Mouse (Mus musculus) liver, embryonic 14.5 days (tissue): ENCODE measurements around the gene Sclt1. TPM values are rescaled to one million over a fixed set of nuclear protein-coding genes. Genes with fewer than 3 reads are reported as not detected.
A peak's percentile ranks its signal among the peaks of the same experiment; 100 is the strongest.

Source experiments
- ATAC-seq: fragments of 200-750 bp; cut with Nextera tagmentation; 2 replicates; pipeline ENCODE4 v1.8.0; 2017; ENCODE audit warnings: moderate number of reproducible peaks, mild to moderate bottlenecking, moderate library complexity; ENCODE audit not compliant: insufficient read depth
- DNase-seq, 3 experiments: peaks; one replicate each; pipeline ENCODE4 v3.0.0-alpha.2; 2012 to 2013; ENCODE audit warnings: low read depth in 3 of 3, low spot score in 3 of 3
- H3K27ac ChIP-seq: fragments of 300-500 bp; sonication (generic); 2 replicates; pipeline ENCODE4 v1.5.1; 2014; ENCODE audit warnings: moderate library complexity, mild to moderate bottlenecking, control low read depth, inconsistent platforms
- H3K27me3 ChIP-seq: fragments of 300-500 bp; sonication (generic); 2 replicates; pipeline ENCODE4 v1.6.1; 2014; ENCODE audit warnings: mild to moderate bottlenecking, low read length, moderate library complexity; ENCODE audit not compliant: control insufficient read depth, insufficient read depth
- H3K36me3 ChIP-seq: fragments of 300-500 bp; sonication (generic); replicated peaks from 2 replicates; pipeline ENCODE4 v1.6.1; 2014; ENCODE audit warnings: low read depth; ENCODE audit not compliant: control insufficient read depth, insufficient read depth
- H3K4me1 ChIP-seq, 2 experiments: fragments of 200-500 bp in 1 of 2; fragments of 300-500 bp in 1 of 2; sonication (generic) in 1 of 2; replicated peaks; 2 replicates each; pipeline ENCODE4 v1.6.1; 2012 to 2014; ENCODE audit warnings: antibody characterized with exemption in 1 of 2, inconsistent platforms in 1 of 2, low read length in 1 of 2; ENCODE audit not compliant: control insufficient read depth in 2 of 2, insufficient read depth in 2 of 2
- H3K4me2 ChIP-seq: fragments of 300-500 bp; sonication (generic); 2 replicates; pipeline ENCODE4 v1.6.1; 2014; ENCODE audit warnings: low read depth, mild to moderate bottlenecking, control low read depth, moderate library complexity
- H3K4me3 ChIP-seq, 2 experiments: fragments of 200-500 bp in 1 of 2; fragments of 300-500 bp in 1 of 2; sonication (generic) in 1 of 2; 2 replicates each; pipeline ENCODE4 v1.5.1; 2012 to 2014; ENCODE audit warnings: low read depth in 2 of 2, low read length in 2 of 2, mild to moderate bottlenecking in 2 of 2, control low read depth in 1 of 2, inconsistent platforms in 1 of 2, moderate library complexity in 1 of 2; ENCODE audit not compliant: insufficient read depth in 1 of 2
- H3K9ac ChIP-seq: fragments of 300-500 bp; sonication (generic); replicated peaks from 2 replicates; pipeline ENCODE4 v1.6.1; 2014; ENCODE audit warnings: mild to moderate bottlenecking, control low read depth, moderate library complexity
- H3K9me3 ChIP-seq: fragments of 300-500 bp; sonication (generic); 2 replicates; pipeline ENCODE4 v1.6.1; 2016; ENCODE audit warnings: low read length, mixed read lengths; ENCODE audit not compliant: control insufficient read depth
- CTCF ChIP-seq: IDR thresholded peaks from 2 replicates; pipeline ENCODE4 v1.5.1; 2016; ENCODE audit warnings: antibody characterized with exemption, low read depth, control low read depth
- EP300 ChIP-seq: IDR thresholded peaks from 2 replicates; pipeline ENCODE4 v1.6.1; 2016; ENCODE audit warnings: antibody characterized with exemption, low read depth
- WGBS: fragments of 180-500 bp; shearing (Covaris S2); extraction: QIAGEN DNeasy Blood & Tissue Kit; methylation state at CpG from one replicate; pipeline ENCODE4 v1.1.7; 2014; ENCODE audit not compliant: insufficient replicate concordance; 5-methylcytosine and 5-hydroxymethylcytosine counted together
- polyA plus RNA-seq, 2 experiments: library from polyadenylated mRNA; depleted of rRNA in 1 of 2; stranded (reverse) in 1 of 2; unstranded in 1 of 2; fragments of >200 nt; fragmentation: Nextera tagmentation in 1 of 2; extraction: Ambion mirVana in 1 of 2; gene quantifications; 2 replicates each; pipeline versions ENCODE4 v1.2.1 to v1.2.3; 2012 to 2014

Sclt1 gene
- polyA plus RNA-seq, 2 experiments, result 3.0 to 6.0 TPM

DNA sequence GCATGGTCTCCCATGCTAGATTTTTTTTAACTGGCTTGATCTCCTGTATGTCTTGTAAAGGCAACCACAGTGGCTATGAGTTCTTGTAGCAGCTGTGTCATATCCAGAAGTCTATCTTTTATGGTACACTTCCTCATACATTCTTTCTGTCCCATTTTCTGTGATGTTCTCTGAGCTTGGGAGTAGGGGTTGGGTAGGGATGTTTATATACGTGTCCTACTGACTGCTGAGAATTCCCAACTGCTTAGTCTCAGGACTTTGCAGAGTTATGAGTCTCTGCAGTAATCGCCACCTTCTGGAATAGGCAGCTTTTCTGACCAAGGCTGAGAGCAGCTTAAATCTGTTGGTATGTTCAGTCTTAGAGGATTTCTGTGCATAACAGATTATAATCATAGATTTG, 65.7 kb downstream of the Sclt1 start:
- no peak overlapping the region for H3K4me2 ChIP-seq
- H3K9ac ChIP-seq, result no peak overlapping the region
- H3K9me3 ChIP-seq, result no peaks in the 10 kb centered on the region
- no peaks in the 10 kb centered on the region for H3K36me3 ChIP-seq
- 71% methylated on average over 2 of the region's 2 CpGs for WGBS
- H3K27me3 ChIP-seq, result no peaks in the 10 kb centered on the region
- DNase-seq, result no peak
- ATAC-seq, result no peak
- H3K4me3 ChIP-seq, result no peak overlapping the region
- TF ChIP-seq CTCF (no peak), EP300 (no peak)
- no peaks in the 10 kb centered on the region for H3K4me1 ChIP-seq
- H3K27ac ChIP-seq, result no peak overlapping the region

DNA sequence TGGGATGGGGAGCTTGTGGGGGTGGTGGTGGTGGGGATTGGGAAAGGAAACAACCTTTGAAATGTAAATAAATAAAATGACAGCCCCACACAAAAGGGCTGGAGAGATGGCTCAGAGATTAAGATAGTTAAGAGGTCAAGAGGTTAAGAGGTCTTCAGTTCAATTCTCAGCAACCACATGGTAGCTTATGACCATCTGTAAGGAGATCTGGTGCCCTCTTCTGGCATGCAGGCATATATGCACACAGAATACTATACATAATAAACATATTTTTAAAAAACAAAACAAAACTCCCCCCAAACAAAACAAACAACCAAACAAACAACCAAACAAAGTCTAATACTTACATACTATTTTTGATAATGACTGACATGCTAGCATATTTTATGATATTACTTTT, 67.5 kb downstream of the Sclt1 start:
- DNase-seq, result no peak
- H3K4me1 ChIP-seq, result no peaks in the 10 kb centered on the region
- H3K9me3 ChIP-seq, result no peaks in the 10 kb centered on the region
- no peak overlapping the region for H3K27ac ChIP-seq
- no peaks in the 10 kb centered on the region for H3K36me3 ChIP-seq
- no peak overlapping the region for H3K4me2 ChIP-seq
- TF ChIP-seq CTCF, result peak; percentile 33; the same call in 1 of the 2 replicates
- TF ChIP-seq EP300, result no peak
- no peak overlapping the region for H3K4me3 ChIP-seq
- no peaks in the 10 kb centered on the region for H3K27me3 ChIP-seq
- no peak overlapping the region for H3K9ac ChIP-seq
- no peak for ATAC-seq

- WGBS, result 70% methylated on average over 1 of the region's 1 CpGs
- no peak for DNase-seq
- no peaks in the 10 kb centered on the region for H3K27me3 ChIP-seq
- no peaks in the 10 kb centered on the region for H3K4me1 ChIP-seq
- H3K9ac ChIP-seq, result no peak overlapping the region
- H3K27ac ChIP-seq, result no peak overlapping the region
- H3K9me3 ChIP-seq, result no peaks in the 10 kb centered on the region
- H3K4me3 ChIP-seq, result no peak overlapping the region
- no peaks in the 10 kb centered on the region for H3K36me3 ChIP-seq
- no peak overlapping the region for H3K4me2 ChIP-seq
- ATAC-seq, result no peak
- TF ChIP-seq EP300 (no peak), CTCF (peak; percentile 27; the same call in 1 of the 2 replicates)
Observed at GRCm38 (mm10) chr3:41655642-41656041, 86.7 kb downstream of the Sclt1 start.

GRCm38 (mm10) chr3:41620971-41621370, 121.3 kb downstream of the Sclt1 start:
- WGBS, result 69% methylated on average over 7 of the region's 7 CpGs
- no peak overlapping the region for H3K4me2 ChIP-seq
- TF ChIP-seq EP300, result no peak
- TF ChIP-seq CTCF, result no peak
- DNase-seq (no peak), ATAC-seq (no peak)
- H3K9me3 ChIP-seq, result no peaks in the 10 kb centered on the region
- H3K36me3 ChIP-seq, result no peaks in the 10 kb centered on the region
- H3K9ac ChIP-seq, result no peak overlapping the region
- no peaks in the 10 kb centered on the region for H3K4me1 ChIP-seq
- H3K4me3 ChIP-seq, result no peak overlapping the region
- no peak overlapping the region for H3K27ac ChIP-seq
- no peaks in the 10 kb centered on the region for H3K27me3 ChIP-seq

DNA sequence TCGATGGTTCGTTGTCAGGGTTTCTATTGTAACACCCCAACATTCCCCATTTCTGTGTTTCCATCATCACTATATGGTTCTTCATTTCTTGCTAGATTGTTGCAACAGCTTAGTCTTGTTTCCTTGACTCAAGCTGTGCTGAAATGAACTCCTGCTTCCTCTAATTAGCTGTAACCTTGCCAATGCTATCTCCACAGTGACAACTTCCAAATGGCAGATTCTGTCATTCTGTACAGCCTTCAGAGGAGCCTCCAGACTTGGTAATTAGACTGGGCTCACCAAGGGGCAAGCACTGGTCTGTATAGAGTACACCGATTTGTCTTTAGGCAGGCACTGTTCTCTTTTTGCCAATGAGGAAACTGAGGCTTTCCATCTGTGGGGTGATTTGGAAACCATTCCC, 123.8 kb downstream of the Sclt1 start:
- Histone ChIP-seq H3K4me1 (no peaks in the 10 kb centered on the region), H3K4me2 (no peak overlapping the region), H3K36me3 (peaks cover 4% of the 10 kb centered on the region), H3K27me3 (no peaks in the 10 kb centered on the region), H3K27ac (no peak overlapping the region), H3K9ac (no peak overlapping the region), H3K9me3 (no peaks in the 10 kb centered on the region), H3K4me3 (no peak overlapping the region)
- TF ChIP-seq EP300 (no peak), CTCF (no peak)
- ATAC-seq, result no peak
- 74% methylated on average over 3 of the region's 3 CpGs for WGBS
- no peak for DNase-seq
